Mouse (Mus musculus): Measurements from ENCODE around the gene Atg9a. TPM values are rescaled to one million over a fixed set of nuclear protein-coding genes. Genes with fewer than 3 reads are reported as not detected.
A peak's percentile ranks its signal among the peaks of the same experiment; 100 is the strongest.

Gene Atg9a
- polyA plus RNA-seq, 2 experiments = 16.4 to 17.4 TPM

DNA sequence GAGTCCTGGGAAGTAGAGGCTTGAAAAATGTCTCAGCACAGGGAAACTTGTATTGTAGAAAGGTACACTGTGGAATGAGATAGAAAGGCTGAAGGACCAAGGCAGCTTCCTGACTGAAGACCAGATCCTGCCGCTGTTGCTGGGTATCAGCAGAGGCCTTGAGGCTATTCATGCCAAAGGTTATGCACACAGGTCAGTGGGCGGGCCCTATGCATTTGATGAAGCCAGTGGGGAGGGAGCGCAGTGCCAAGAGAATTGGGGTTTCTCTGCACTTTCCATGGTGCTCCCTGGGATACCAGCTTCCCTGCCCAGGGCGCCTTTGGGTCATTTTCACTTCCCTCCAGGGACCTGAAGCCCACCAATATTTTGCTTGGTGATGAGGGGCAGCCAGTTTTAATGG, 20.5 kb upstream of the Atg9a start:
- Histone ChIP-seq H3K9me3 (ENCODE audit: control insufficient read depth, low read length) (no peaks in the 10 kb centered on the region), H3K9ac (replicated peaks) (peak overlapping the region; percentile 23; the same call in 1 of the 2 replicates), H3K36me3 (replicated peaks; ENCODE audit: control insufficient read depth, insufficient read depth, low read depth) (peaks cover 49% of the 10 kb centered on the region), H3K4me2 (ENCODE audit: low read depth) (peak overlapping the region; percentile 75), H3K27me3 (ENCODE audit: control insufficient read depth, insufficient read depth, low read length) (no peaks in the 10 kb centered on the region), H3K4me1 (replicated peaks; ENCODE audit: control insufficient read depth in 2 of 2, insufficient read depth in 2 of 2, low read length in 1 of 2) (peaks cover 68 to 78% of the 10 kb centered on the region in 2 experiments), H3K4me3 (ENCODE audit: insufficient read depth in 1 of 2, low read depth in 2 of 2, low read length in 2 of 2) (peak overlapping the region; percentile 32 to 77; a peak in 3 of 4 replicates), H3K27ac (peak overlapping the region; percentile 43)
- DNase-seq (ENCODE audit: low read depth in 3 of 3, low spot score in 3 of 3) (no peak), ATAC-seq (ENCODE audit: insufficient read depth) (no peak)
- 58% methylated on average over 4 of the region's 4 CpGs for WGBS (ENCODE audit: insufficient replicate concordance)
- TF ChIP-seq CTCF (IDR thresholded peaks at IDR 0.05; ENCODE audit: low read depth) (no peak), EP300 (IDR thresholded peaks at IDR 0.05; ENCODE audit: low read depth) (no peak)

DNA sequence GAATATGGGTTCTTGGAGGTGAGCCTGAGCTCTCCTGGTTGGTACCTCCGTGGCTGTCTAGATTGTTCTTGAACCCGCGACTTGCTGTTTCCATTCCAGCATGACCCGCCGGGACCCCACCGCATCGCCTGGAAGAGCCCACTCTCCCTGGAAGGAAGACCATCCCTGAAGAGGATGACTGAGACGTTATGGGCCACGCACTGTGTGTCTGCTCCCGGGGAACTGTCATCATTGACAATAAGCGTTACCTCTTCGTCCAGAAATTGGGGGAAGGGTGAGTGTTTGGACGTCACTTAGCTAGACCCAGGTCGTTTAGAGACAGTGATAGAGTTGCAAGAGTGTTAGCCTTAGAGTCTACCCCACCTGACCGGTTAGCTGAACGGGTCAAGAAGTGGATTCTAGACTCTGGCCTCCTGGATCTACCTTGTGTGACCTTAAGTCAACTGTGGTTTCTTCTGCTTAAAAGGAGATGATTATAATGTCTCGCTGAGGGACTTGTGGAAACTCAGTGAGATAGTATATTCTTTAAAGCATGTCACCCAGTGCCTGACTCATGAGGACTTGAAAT, 19.2 kb upstream of the Atg9a start:
- Histone ChIP-seq H3K27me3 (ENCODE audit: control insufficient read depth, insufficient read depth, low read length) (no peaks in the 10 kb centered on the region), H3K4me3 (ENCODE audit: insufficient read depth in 1 of 2, low read depth in 2 of 2, low read length in 2 of 2) (peak overlapping the region; percentile 68 to 77), H3K9ac (replicated peaks) (peak overlapping the region; percentile 86), H3K4me2 (ENCODE audit: low read depth) (peak overlapping the region; percentile 75), H3K9me3 (ENCODE audit: control insufficient read depth, low read length) (no peaks in the 10 kb centered on the region), H3K27ac (peak overlapping the region; percentile 24), H3K36me3 (replicated peaks; ENCODE audit: control insufficient read depth, insufficient read depth, low read depth) (peaks cover 38% of the 10 kb centered on the region), H3K4me1 (replicated peaks; ENCODE audit: control insufficient read depth in 2 of 2, insufficient read depth in 2 of 2, low read length in 1 of 2) (peaks cover 60 to 69% of the 10 kb centered on the region in 2 experiments)
- DNase-seq (ENCODE audit: low read depth in 3 of 3, low spot score in 3 of 3) (no peak), ATAC-seq (ENCODE audit: insufficient read depth) (peak; percentile 4; the same call in 1 of the 2 replicates)
- TF ChIP-seq CTCF (IDR thresholded peaks at IDR 0.05; ENCODE audit: low read depth) = no peak
- TF ChIP-seq EP300 (IDR thresholded peaks at IDR 0.05; ENCODE audit: low read depth) = no peak
- WGBS (ENCODE audit: insufficient replicate concordance) = 6% methylated on average over 17 of the region's 17 CpGs

DNA sequence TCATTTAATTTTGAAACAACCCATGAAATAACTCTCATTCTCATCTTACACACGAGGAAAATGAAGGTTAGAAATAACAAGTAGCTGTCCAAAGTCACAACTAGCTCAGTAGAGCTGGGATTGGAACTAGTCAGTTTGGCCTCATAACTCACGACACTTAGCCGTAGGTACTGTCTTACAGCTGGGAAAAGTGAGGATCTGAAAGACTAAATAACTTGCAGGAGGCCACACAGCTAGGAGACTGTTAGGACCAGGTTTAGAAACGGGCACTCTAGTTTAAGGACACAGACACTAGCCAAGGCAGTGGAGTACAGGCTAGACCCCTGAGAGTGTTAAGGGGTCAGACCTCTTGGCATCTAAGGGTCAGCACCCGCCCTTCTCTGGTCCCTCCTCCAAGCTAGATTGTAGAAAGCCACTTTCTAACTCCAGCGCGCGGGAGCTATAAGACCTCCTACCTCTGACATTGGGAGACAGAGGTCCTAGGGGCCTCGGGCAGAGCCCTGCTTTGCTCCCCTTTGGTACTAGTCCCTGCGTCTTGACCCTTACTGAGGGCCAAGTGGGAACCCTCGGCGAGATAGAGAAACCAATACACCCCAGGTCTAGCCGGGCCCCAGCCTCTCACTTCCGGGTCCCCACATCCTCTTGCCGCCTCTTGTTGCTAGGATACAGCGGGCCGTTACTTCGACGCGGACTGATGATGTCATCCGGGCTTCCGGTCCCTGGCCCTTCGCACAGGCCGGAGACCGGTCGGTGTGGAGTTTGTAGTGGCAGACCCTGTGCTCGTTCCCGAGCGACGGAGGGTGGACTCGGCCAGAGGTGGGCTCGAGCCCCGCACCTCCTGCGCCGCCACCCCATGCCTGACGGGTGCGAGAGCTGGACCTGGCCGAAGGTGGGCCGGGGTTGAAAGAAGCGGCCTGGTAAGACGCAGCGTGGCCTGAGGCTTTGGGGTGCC, 18.4 kb upstream of the Atg9a start, which contains the start of the genes Glb1l and Stk16:
Glb1l (minus strand) TSS at position 678 of the 952 bp plus-strand sequence.
Stk16 (plus strand) TSS at position 703 of the 952 bp plus-strand sequence.
- peak; percentile 87 for ATAC-seq (ENCODE audit: insufficient read depth)
- Histone ChIP-seq H3K4me2 (ENCODE audit: low read depth) (peak within 1 kb of the TSS; percentile 75), H3K9me3 (ENCODE audit: control insufficient read depth, low read length) (no peaks in the 10 kb centered on the region), H3K4me1 (replicated peaks; ENCODE audit: control insufficient read depth in 2 of 2, insufficient read depth in 2 of 2, low read length in 1 of 2) (peaks cover 52 to 61% of the 10 kb centered on the region in 2 experiments), H3K9ac (replicated peaks) (peak within 1 kb of the TSS; percentile 86), H3K36me3 (replicated peaks; ENCODE audit: control insufficient read depth, insufficient read depth, low read depth) (peaks cover 29% of the 10 kb centered on the region), H3K27ac (peak within 1 kb of the TSS; percentile 66), H3K27me3 (ENCODE audit: control insufficient read depth, insufficient read depth, low read length) (no peaks in the 10 kb centered on the region), H3K4me3 (ENCODE audit: insufficient read depth in 1 of 2, low read depth in 2 of 2, low read length in 2 of 2) (peak within 1 kb of the TSS; percentile 77 to 82)
- TF ChIP-seq CTCF (IDR thresholded peaks at IDR 0.05; ENCODE audit: low read depth) (no peak), EP300 (IDR thresholded peaks at IDR 0.05; ENCODE audit: low read depth) (no peak)
- peak; percentile 93 to 95 (median 94) for DNase-seq (ENCODE audit: low read depth in 3 of 3, low spot score in 3 of 3)
- WGBS (ENCODE audit: insufficient replicate concordance) = 5% methylated on average over 42 of the region's 42 CpGs

DNA sequence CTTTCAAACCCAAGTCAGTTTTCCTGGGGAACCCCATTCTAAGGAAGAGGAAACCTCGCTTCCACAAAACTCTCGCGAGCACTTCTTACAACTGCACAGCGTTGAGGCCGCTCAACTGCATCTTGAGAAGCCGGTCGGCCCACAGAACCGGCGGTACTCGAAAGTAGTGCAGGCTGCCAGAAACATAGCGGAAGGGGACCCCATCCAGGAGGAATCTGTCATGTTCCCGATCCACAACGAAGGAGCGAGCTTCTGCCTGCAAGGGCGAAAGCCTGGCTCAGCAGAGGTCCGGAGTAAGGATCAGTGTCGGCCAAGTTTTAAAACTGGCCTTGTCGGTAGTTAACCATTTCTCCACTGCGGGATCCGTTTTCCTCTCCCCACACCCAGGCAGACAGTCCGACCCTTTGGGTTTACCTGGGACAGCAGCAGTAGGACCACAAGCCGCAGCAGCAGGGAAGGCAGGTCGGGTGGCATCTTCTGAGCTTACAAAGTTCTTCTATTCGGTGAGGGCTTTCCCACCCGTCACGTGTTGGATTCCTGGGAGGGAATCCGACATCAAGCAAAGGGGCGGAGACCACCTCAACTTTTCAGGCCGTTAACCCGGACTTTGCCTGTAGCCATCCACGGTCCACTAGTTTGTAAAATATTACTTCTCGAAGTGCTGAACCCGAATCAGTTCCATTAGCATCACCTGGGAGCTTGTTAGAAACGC, 17.1 kb upstream of the Atg9a start:
- peak overlapping the region; percentile 77 to 82 for H3K4me3 ChIP-seq (ENCODE audit: insufficient read depth in 1 of 2, low read depth in 2 of 2, low read length in 2 of 2)
- H3K9ac ChIP-seq (replicated peaks) = peak overlapping the region; percentile 71
- ATAC-seq (ENCODE audit: insufficient read depth) (no peak), DNase-seq (ENCODE audit: low read depth in 3 of 3, low spot score in 3 of 3) (no peak)
- no peaks in the 10 kb centered on the region for H3K9me3 ChIP-seq (ENCODE audit: control insufficient read depth, low read length)
- H3K27me3 ChIP-seq (ENCODE audit: control insufficient read depth, insufficient read depth, low read length) = no peaks in the 10 kb centered on the region
- WGBS (ENCODE audit: insufficient replicate concordance) = 19% methylated on average over 34 of the region's 34 CpGs
- peaks cover 17% of the 10 kb centered on the region for H3K36me3 ChIP-seq (replicated peaks; ENCODE audit: control insufficient read depth, insufficient read depth, low read depth)
- peaks cover 41 to 48% of the 10 kb centered on the region in 2 experiments for H3K4me1 ChIP-seq (replicated peaks; ENCODE audit: control insufficient read depth in 2 of 2, insufficient read depth in 2 of 2, low read length in 1 of 2)
- peak overlapping the region; percentile 75 for H3K4me2 ChIP-seq (ENCODE audit: low read depth)
- TF ChIP-seq EP300 (IDR thresholded peaks at IDR 0.05; ENCODE audit: low read depth) (no peak), CTCF (IDR thresholded peaks at IDR 0.05; ENCODE audit: low read depth) (no peak)
- no peak overlapping the region for H3K27ac ChIP-seq

Data from liver, embryonic 14.5 days (tissue).